Mouse (Mus musculus) stomach, postnatal 0 days (tissue): Measurements from ENCODE around the gene Gm5617.

Source experiments
- CTCF ChIP-seq: IDR thresholded peaks from 2 replicates; pipeline ENCODE4 v1.5.1; 2016; ENCODE audit warnings: antibody characterized with exemption, low read depth, mild to moderate bottlenecking, moderate library complexity
- EP300 ChIP-seq: optimal IDR thresholded peaks from 2 replicates; pipeline ENCODE3; 2016; ENCODE audit warnings: antibody characterized with exemption

- TF ChIP-seq CTCF (no peak), EP300 (no peak)
These were observed 20.9 kb upstream of the Gm5617 start for GRCm38 (mm10) chr9:48474367-48474766.
